10 mouse cellular contexts compared by ENCODE assay signal in the genomic region with DNA sequence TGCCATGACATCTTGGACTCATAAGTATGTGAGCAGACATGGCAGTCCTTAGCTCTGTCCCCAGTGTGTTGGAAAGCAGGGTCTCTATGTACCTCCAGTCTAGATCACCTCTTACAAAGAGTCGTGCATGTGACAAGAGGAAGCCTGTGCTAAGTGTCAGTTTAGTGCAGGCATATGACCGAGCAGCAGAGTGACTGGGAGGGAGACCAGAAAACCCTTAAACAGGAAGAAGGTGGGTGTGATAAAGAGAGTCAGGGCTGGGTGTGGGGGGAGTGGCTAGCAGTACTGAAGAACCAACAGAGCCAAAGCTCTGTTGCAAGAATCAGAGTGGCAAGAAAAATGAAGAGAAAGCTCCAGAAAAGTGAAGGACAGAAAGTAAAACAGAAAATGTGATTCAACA. TPM values are rescaled to one million over a fixed set of nuclear protein-coding genes. Genes with fewer than 3 reads are reported as not detected.
A peak's percentile ranks its signal among the peaks of the same experiment; 100 is the strongest.
DNase-seq lines count a peak whose midpoint lies in the region; ATAC-seq and TF ChIP-seq lines count a peak whose summit lies in the region.
"Had no signal": no experiment of that assay in that cellular context is flagged by ENCODE, and none has a peak within 500 bp of the region (broad histone marks: within the 10 kb centered on the region; RNA-seq: fewer than 3 reads in every experiment).

No protein-coding gene starts in this region.

- no peaks in the 10 kb centered on the region for H3K36me3 ChIP-seq in thymus, adult 2 months (ENCODE audit: control insufficient read depth, insufficient read depth, low read length)
- H3K36me3 ChIP-seq in hindbrain, embryonic 16.5 days (ENCODE audit: control insufficient read depth, insufficient read depth, low read length) = no peaks in the 10 kb centered on the region
- H3K36me3 ChIP-seq: heart, embryonic 13.5 days had no signal

- H3K9me3 ChIP-seq in hindbrain, embryonic 16.5 days (ENCODE audit: control insufficient read depth, low read length) = no peaks in the 10 kb centered on the region
- H3K9me3 ChIP-seq: heart, embryonic 13.5 days had no signal

- no peak overlapping the region for H3K9ac ChIP-seq in hindbrain, embryonic 16.5 days (ENCODE audit: low read depth, low read length)
- H3K9ac ChIP-seq: heart, embryonic 13.5 days had no signal

- intact Hi-C loops in left cerebral cortex, postnatal 36 days (cut with DNase I) = no loop called here

- peak; percentile 72 to 74 for DNase-seq in CD8-positive naive resting alpha-beta T cell, adult 2 months (ENCODE audit: low read depth in 2 of 2, low spot score in 2 of 2)
- DNase-seq in lung, postnatal 25 days (ENCODE audit: low spot score) = peak; percentile 47
- DNase-seq in thymus, adult 2 months = peak; percentile 74
- DNase-seq in left cerebral cortex, postnatal 36 days (ENCODE audit: low spot score in 2 of 2) = no peak
- DNase-seq: cerebellum, postnatal 25 days had no signal

- H3K4me3 ChIP-seq in thymus, adult 2 months (ENCODE audit: control insufficient read depth, insufficient read depth, low read length) = no peak overlapping the region
- H3K4me3 ChIP-seq in hindbrain, embryonic 16.5 days (ENCODE audit: low read length) = no peak overlapping the region
- H3K4me3 ChIP-seq: heart, embryonic 13.5 days had no signal

- H3K27me3 ChIP-seq in thymus, adult 2 months (ENCODE audit: control insufficient read depth, insufficient read depth, low read length) = no peaks in the 10 kb centered on the region
- H3K27me3 ChIP-seq in hindbrain, embryonic 16.5 days (replicated peaks; ENCODE audit: control insufficient read depth, insufficient read depth, low read length) = no peaks in the 10 kb centered on the region
- H3K27me3 ChIP-seq: heart, embryonic 13.5 days had no signal

- peak overlapping the region; percentile 73 for H3K27ac ChIP-seq in thymus, adult 2 months (ENCODE audit: control insufficient read depth, insufficient read depth, low read length)
- no peak overlapping the region for H3K27ac ChIP-seq in hindbrain, embryonic 16.5 days (ENCODE audit: low read depth, low read length)
- H3K27ac ChIP-seq: heart, embryonic 13.5 days had no signal

- H3K4me2 ChIP-seq in hindbrain, embryonic 16.5 days (ENCODE audit: low read length) = no peak overlapping the region
- H3K4me2 ChIP-seq: heart, embryonic 13.5 days had no signal

- no peak for TF ChIP-seq CTCF in thymus, adult 2 months (IDR thresholded peaks at IDR 0.05; ENCODE audit: borderline replicate concordance, control insufficient read depth, extremely low read depth, insufficient read depth, low read length, poor library complexity)

- H3K4me1 ChIP-seq in thymus, adult 2 months (replicated peaks; ENCODE audit: control insufficient read depth, insufficient read depth, low read length) = peaks cover 37% of the 10 kb centered on the region
- H3K4me1 ChIP-seq in hindbrain, embryonic 16.5 days (ENCODE audit: control insufficient read depth, insufficient read depth, low read depth, low read length) = no peaks in the 10 kb centered on the region
- H3K4me1 ChIP-seq: heart, embryonic 13.5 days had no signal

- 0% methylated on average over 2 of the region's 2 CpGs for WGBS in thymus, adult 2 months
- WGBS in hindbrain, embryonic 16.5 days = 74% methylated on average over 2 of the region's 2 CpGs

- ATAC-seq in common myeloid progenitor, adult 5-6 weeks (replicated peaks; ENCODE audit: low read depth, poor library complexity, severe bottlenecking) = peak; percentile 99
- ATAC-seq in cerebellum, adult (ENCODE audit: insufficient number of reproducible peaks, low FRiP score, low TSS enrichment) = no peak
- ATAC-seq in hindbrain, embryonic 16.5 days = no peak
- ATAC-seq: intestine, embryonic 16.5 days had no signal

- no peak for TF ChIP-seq POLR2A in thymus, adult 2 months (IDR thresholded peaks at IDR 0.05; ENCODE audit: control insufficient read depth, extremely low read depth, insufficient read depth, low read length, poor library complexity)

RNA-seq across cellular contexts. Expression of a gene that starts 15.3 kb away (rescaled TPM):
- total RNA-seq in common myeloid progenitor, adult 5-6 weeks (2017) = 10.1 and 16.0 TPM in 2 replicates
- polyA plus RNA-seq in thymus, adult 2 months (2012; rRNA removed) = 48.4 and 48.5 TPM in 2 replicates
- total RNA-seq in left cerebral cortex, postnatal 36 days (2021) = 1 to 10 TPM; 8.1 to 9.5 TPM
- polyA plus RNA-seq in hindbrain, embryonic 16.5 days (2015; fragmentation: Nextera tagmentation; extraction: Ambion mirVana) = 20.1 and 20.8 TPM in 2 replicates

Comparison
In these comparisons a context has a peak if more than half of its experiments do, and no peak if none do; other contexts are left out.
1. DNase-seq: peak in CD8-positive naive resting alpha-beta T cell, adult 2 months (2 of 2), lung, postnatal 25 days (single experiment) and thymus, adult 2 months (single experiment); none in left cerebral cortex, postnatal 36 days (0 of 2).